Mouse (Mus musculus) forebrain, embryonic 15.5 days (tissue): ENCODE results near the gene Cryaa. TPM values are rescaled to one million over a fixed set of nuclear protein-coding genes. Genes with fewer than 3 reads are reported as not detected.
A peak's percentile ranks its signal among the peaks of the same experiment; 100 is the strongest.

Experiments
- ATAC-seq: fragments of 200-750 bp; cut with Nextera tagmentation; replicated peaks from 2 replicates; pipeline ENCODE4 v1.8.0; 2017; ENCODE audit warnings: mild to moderate bottlenecking, moderate TSS enrichment, moderate library complexity
- H3K27ac ChIP-seq: fragments of 300-500 bp; sonication (generic); replicated peaks from 2 replicates; pipeline ENCODE4 v1.5.1; 2015; ENCODE audit warnings: mild to moderate bottlenecking, inconsistent platforms
- H3K27me3 ChIP-seq: fragments of 300-500 bp; sonication (generic); 2 replicates; pipeline ENCODE4 v1.6.1; 2015; ENCODE audit warnings: inconsistent platforms
- H3K36me3 ChIP-seq: fragments of 300-500 bp; sonication (generic); 2 replicates; pipeline ENCODE4 v1.6.1; 2015; ENCODE audit warnings: mild to moderate bottlenecking, inconsistent platforms
- H3K4me1 ChIP-seq: fragments of 300-500 bp; sonication (generic); 2 replicates; pipeline ENCODE4 v1.6.1; 2015; ENCODE audit warnings: inconsistent platforms
- H3K4me2 ChIP-seq: fragments of 300-500 bp; sonication (generic); replicated peaks from 2 replicates; pipeline ENCODE4 v1.6.1; 2015; ENCODE audit warnings: mild to moderate bottlenecking, inconsistent platforms
- H3K4me3 ChIP-seq: fragments of 300-500 bp; sonication (generic); 2 replicates; pipeline ENCODE4 v1.5.1; 2015; ENCODE audit warnings: mild to moderate bottlenecking, inconsistent platforms
- H3K9ac ChIP-seq: fragments of 300-500 bp; sonication (generic); replicated peaks from 2 replicates; pipeline ENCODE4 v1.6.1; 2015; ENCODE audit warnings: mild to moderate bottlenecking, inconsistent platforms
- H3K9me3 ChIP-seq: fragments of 300-500 bp; sonication (generic); 2 replicates; pipeline ENCODE4 v1.6.1; 2016; ENCODE audit warnings: inconsistent platforms
- WGBS: fragments of 180-500 bp; shearing (Covaris S2); methylation state at CpG from one replicate; pipeline ENCODE4 v1.1.7; 2015; ENCODE audit warnings: mixed read lengths; 5-methylcytosine and 5-hydroxymethylcytosine counted together
- polyA plus RNA-seq: library from polyadenylated mRNA; unstranded; fragments of >200 nt; fragmentation: Nextera tagmentation; extraction: Ambion mirVana; gene quantifications from 2 replicates; pipeline ENCODE4 v1.2.1, GENCODE M21; 2015

Gene Cryaa
- polyA plus RNA-seq, 1 experiment from 2014 or later, result not detected

DNA sequence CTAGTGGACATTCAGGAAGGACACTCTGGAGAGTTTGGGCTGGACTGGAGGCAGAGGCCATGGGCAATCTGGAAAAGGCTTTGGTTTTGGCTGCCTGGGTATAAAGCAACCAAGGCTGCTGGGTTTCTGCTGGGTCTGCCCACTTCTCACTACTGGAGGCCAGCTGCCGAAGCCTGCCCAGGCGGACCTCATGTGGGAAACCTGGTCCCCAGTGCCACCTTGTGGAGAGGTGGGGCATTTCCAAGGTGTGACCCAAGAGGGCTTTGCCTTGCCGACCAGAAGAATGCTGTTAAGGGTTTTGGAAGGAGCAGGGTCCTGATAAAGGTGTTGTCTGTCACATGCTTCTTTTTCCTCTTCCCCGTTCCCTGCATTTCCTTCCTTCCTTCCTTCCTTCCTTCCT, 12.8 kb upstream of the Cryaa start:
- no peaks in the 10 kb centered on the region for H3K27me3 ChIP-seq
- H3K9ac ChIP-seq, result no peak overlapping the region
- no peak overlapping the region for H3K4me3 ChIP-seq
- no peak overlapping the region for H3K27ac ChIP-seq
- peaks cover 8% of the 10 kb centered on the region; the same call in 1 of the 2 replicates for H3K4me1 ChIP-seq
- ATAC-seq, result 0 out of 2 replicates have a peak, but pooled peaks have one; percentile 70
- H3K4me2 ChIP-seq, result no peak overlapping the region
- no peaks in the 10 kb centered on the region for H3K9me3 ChIP-seq
- WGBS, result 11% methylated on average over 4 of the region's 4 CpGs
- no peaks in the 10 kb centered on the region for H3K36me3 ChIP-seq

GRCm38 (mm10) chr17:31668306-31668705, 9.3 kb upstream of the Cryaa start:
- Histone ChIP-seq H3K9ac (no peak overlapping the region), H3K4me3 (no peak overlapping the region), H3K9me3 (no peaks in the 10 kb centered on the region), H3K27me3 (no peaks in the 10 kb centered on the region), H3K4me2 (no peak overlapping the region), H3K36me3 (no peaks in the 10 kb centered on the region), H3K4me1 (no peaks in the 10 kb centered on the region), H3K27ac (no peak overlapping the region)
- no peak for ATAC-seq
- WGBS, result 88% methylated on average over 8 of the region's 9 CpGs

- no peaks in the 10 kb centered on the region for H3K27me3 ChIP-seq
- no peak overlapping the region for H3K27ac ChIP-seq
- no peaks in the 10 kb centered on the region for H3K36me3 ChIP-seq
- H3K9me3 ChIP-seq, result no peaks in the 10 kb centered on the region
- 13% methylated on average over 11 of the region's 11 CpGs for WGBS
- H3K4me1 ChIP-seq, result no peaks in the 10 kb centered on the region
- no peak for ATAC-seq
- H3K4me2 ChIP-seq, result no peak overlapping the region
- H3K9ac ChIP-seq, result no peak overlapping the region
- H3K4me3 ChIP-seq, result no peak overlapping the region
These were observed 7.4 kb upstream of the Cryaa start for GRCm38 (mm10) chr17:31670163-31670562.

- WGBS, result 68% methylated on average over 8 of the region's 8 CpGs
These were observed 5.9 kb upstream of the Cryaa start for GRCm38 (mm10) chr17:31671698-31672097.

GRCm38 (mm10) chr17:31672279-31672678, 5.3 kb upstream of the Cryaa start:
- Histone ChIP-seq H3K9ac (no peak overlapping the region), H3K4me3 (no peak overlapping the region), H3K9me3 (no peaks in the 10 kb centered on the region), H3K4me1 (no peaks in the 10 kb centered on the region), H3K27me3 (0 out of 2 replicates have a peak, but pooled peaks cover 3% of the 10 kb centered on the region), H3K4me2 (no peak overlapping the region), H3K27ac (no peak overlapping the region), H3K36me3 (no peaks in the 10 kb centered on the region)
- WGBS, result 91% methylated on average over 12 of the region's 12 CpGs
- no peak for ATAC-seq

More at GRCm38 (mm10) chr17:31671698-31672097, 5.9 kb upstream of the Cryaa start:
- no peaks in the 10 kb centered on the region for H3K9me3 ChIP-seq
- H3K36me3 ChIP-seq, result no peaks in the 10 kb centered on the region
- H3K4me3 ChIP-seq, result no peak overlapping the region
- H3K4me1 ChIP-seq, result no peaks in the 10 kb centered on the region
- H3K27me3 ChIP-seq, result no peaks in the 10 kb centered on the region
- H3K9ac ChIP-seq, result no peak overlapping the region
- H3K4me2 ChIP-seq, result no peak overlapping the region
- no peak overlapping the region for H3K27ac ChIP-seq
- ATAC-seq, result no peak

- Histone ChIP-seq H3K27ac (no peak overlapping the region), H3K27me3 (0 out of 2 replicates have a peak, but pooled peaks cover 3% of the 10 kb centered on the region), H3K4me1 (no peaks in the 10 kb centered on the region), H3K9ac (no peak overlapping the region), H3K4me2 (no peak overlapping the region), H3K36me3 (no peaks in the 10 kb centered on the region), H3K4me3 (no peak overlapping the region), H3K9me3 (no peaks in the 10 kb centered on the region)
- ATAC-seq, result no peak
- WGBS, result 84% methylated on average over 1 of the region's 1 CpGs
These were observed 3.2 kb upstream of the Cryaa start for GRCm38 (mm10) chr17:31674426-31674825.

DNA sequence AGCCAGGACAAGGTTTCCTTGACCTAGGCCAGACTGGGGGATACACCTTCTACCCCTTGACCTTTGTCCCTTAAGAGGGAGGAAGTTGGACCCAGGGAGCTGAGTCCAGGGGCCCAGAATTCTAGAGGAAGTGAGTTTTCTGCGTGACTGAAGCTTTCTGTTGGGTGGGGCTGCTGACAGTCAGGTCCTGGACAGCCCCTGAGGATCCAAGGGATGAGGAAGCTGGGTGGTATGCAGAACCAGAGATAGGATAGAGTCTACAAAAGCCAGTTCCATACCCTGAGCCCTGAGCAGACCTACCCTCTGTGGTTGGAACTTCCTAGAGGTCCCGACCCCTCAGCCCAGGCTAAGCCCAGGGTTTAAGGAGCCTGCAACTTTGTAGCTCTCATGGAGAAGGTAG, 2.8 kb downstream of the Cryaa start:
- H3K9ac ChIP-seq, result no peak overlapping the region
- H3K36me3 ChIP-seq, result no peaks in the 10 kb centered on the region
- no peak overlapping the region for H3K4me3 ChIP-seq
- no peak overlapping the region for H3K27ac ChIP-seq
- WGBS, result 79% methylated on average over 2 of the region's 2 CpGs
- H3K4me1 ChIP-seq, result no peaks in the 10 kb centered on the region
- ATAC-seq, result no peak
- H3K4me2 ChIP-seq, result no peak overlapping the region
- H3K9me3 ChIP-seq, result no peaks in the 10 kb centered on the region
- peaks cover 3% of the 10 kb centered on the region; the same call in 1 of the 2 replicates for H3K27me3 ChIP-seq

DNA sequence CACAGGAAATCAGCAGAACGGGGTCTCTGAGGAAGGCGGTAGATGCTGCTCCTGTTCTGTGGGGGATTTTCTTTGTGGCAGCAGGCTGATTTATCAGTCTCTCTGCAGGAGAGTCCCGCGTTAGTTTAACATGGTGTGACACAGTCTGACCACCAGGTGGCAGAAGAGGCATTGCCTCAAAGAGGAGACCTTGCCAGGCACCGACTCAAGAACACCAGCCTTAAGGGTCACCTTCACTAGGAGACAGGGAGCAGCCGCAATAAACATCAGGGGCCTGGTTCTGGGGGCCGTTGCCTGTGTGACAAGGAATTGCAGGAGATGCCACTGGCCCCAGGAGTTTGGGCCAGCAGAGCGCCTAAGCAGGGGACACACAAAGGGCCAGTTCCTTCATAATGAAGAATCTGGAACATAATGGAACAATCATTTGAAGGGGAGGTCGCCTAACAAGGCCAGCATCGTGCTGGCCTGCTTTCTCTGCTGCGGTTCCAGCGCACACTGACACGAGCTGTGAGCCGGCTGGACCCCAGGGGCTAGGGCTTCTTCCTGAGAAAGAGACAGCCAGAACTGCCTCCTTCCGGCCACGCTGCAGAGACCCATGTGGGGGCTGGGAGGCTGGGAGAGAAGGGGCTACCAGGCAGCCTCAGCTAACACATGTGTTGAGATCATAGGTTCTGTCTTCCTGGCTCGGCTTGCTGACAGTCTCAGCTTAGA, 8.1 kb downstream of the Cryaa start:
- H3K27ac ChIP-seq, result peak overlapping the region; percentile 62

GRCm38 (mm10) chr17:31686225-31686564, 8.6 kb downstream of the Cryaa start:
- Histone ChIP-seq H3K4me3 (no peak overlapping the region), H3K27me3 (no peaks in the 10 kb centered on the region; the same call in 1 of the 2 replicates), H3K4me2 (no peak overlapping the region), H3K9ac (peak overlapping the region; percentile 4; the same call in 1 of the 2 replicates), H3K4me1 (peaks cover 11% of the 10 kb centered on the region), H3K36me3 (no peaks in the 10 kb centered on the region), H3K9me3 (no peaks in the 10 kb centered on the region), H3K27ac (peak overlapping the region; percentile 62)
- WGBS, result 24% methylated on average over 3 of the region's 3 CpGs
- ATAC-seq, result peak; percentile 38; the same call in 1 of the 2 replicates

More for the DNA sequence above, 8.1 kb downstream of the Cryaa start:
- H3K4me1 ChIP-seq, result peaks cover 11% of the 10 kb centered on the region
- no peak overlapping the region for H3K4me3 ChIP-seq
- no peaks in the 10 kb centered on the region for H3K9me3 ChIP-seq
- ATAC-seq, result peak; percentile 85
- WGBS, result 12% methylated on average over 17 of the region's 17 CpGs
- no peaks in the 10 kb centered on the region; the same call in 1 of the 2 replicates for H3K27me3 ChIP-seq
- H3K4me2 ChIP-seq, result no peak overlapping the region; the same call in 1 of the 2 replicates
- no peaks in the 10 kb centered on the region for H3K36me3 ChIP-seq
- H3K9ac ChIP-seq, result peak overlapping the region; percentile 4; the same call in 1 of the 2 replicates

GRCm38 (mm10) chr17:31688112-31688511, 10.5 kb downstream of the Cryaa start:
- H3K4me1 ChIP-seq, result peaks cover 16% of the 10 kb centered on the region
- H3K27me3 ChIP-seq, result no peaks in the 10 kb centered on the region; the same call in 1 of the 2 replicates
- whole genome bisulfite sequencing, result 85% methylated on average over 9 of the region's 9 CpGs
- ATAC-seq, result no peak
- no peak overlapping the region for H3K27ac ChIP-seq
- H3K4me3 ChIP-seq, result no peak overlapping the region
- no peak overlapping the region for H3K4me2 ChIP-seq
- H3K9ac ChIP-seq, result no peak overlapping the region
- no peaks in the 10 kb centered on the region for H3K36me3 ChIP-seq
- no peaks in the 10 kb centered on the region for H3K9me3 ChIP-seq

DNA sequence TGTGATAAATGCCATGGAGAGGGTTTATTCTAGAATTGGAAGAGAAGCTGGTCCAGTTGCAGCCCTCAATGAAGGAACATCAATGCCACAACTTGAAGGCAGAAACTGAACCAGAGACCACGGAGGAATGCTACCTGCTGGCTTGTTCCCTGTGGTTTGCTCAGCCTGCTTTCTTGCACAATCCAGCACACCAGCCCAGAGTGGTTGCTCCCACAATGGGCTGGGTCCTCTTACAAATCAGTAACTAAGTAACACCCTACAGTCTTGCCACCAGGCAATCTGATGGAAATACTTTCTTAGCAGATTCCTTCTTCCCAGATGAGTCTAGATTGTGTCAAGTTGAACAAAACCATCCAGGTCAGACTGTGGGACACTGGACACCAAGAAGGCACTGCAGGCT, 12.0 kb downstream of the Cryaa start:
- H3K4me3 ChIP-seq, result no peak overlapping the region
- no peak for ATAC-seq
- WGBS, result 79% methylated on average over 1 of the region's 1 CpGs
- no peaks in the 10 kb centered on the region for H3K9me3 ChIP-seq
- no peaks in the 10 kb centered on the region for H3K36me3 ChIP-seq
- no peak overlapping the region for H3K9ac ChIP-seq
- H3K4me1 ChIP-seq, result peaks cover 25% of the 10 kb centered on the region
- H3K4me2 ChIP-seq, result no peak overlapping the region
- no peaks in the 10 kb centered on the region for H3K27me3 ChIP-seq
- H3K27ac ChIP-seq, result no peak overlapping the region

GRCm38 (mm10) chr17:31692918-31693317, 15.3 kb downstream of the Cryaa start:
- no peaks in the 10 kb centered on the region for H3K36me3 ChIP-seq
- ATAC-seq, result no peak; the same call in 1 of the 2 replicates
- 42% methylated on average over 5 of the region's 5 CpGs for WGBS

More at GRCm38 (mm10) chr17:31692918-31693317, 15.3 kb downstream of the Cryaa start:
- H3K4me2 ChIP-seq, result peak overlapping the region; percentile 34; the same call in 1 of the 2 replicates
- H3K27ac ChIP-seq, result no peak overlapping the region
- no peak overlapping the region for H3K9ac ChIP-seq
- H3K4me3 ChIP-seq, result no peak overlapping the region
- no peaks in the 10 kb centered on the region for H3K9me3 ChIP-seq
- H3K27me3 ChIP-seq, result no peaks in the 10 kb centered on the region
- peaks cover 14% of the 10 kb centered on the region for H3K4me1 ChIP-seq
